Mouse (Mus musculus): ENCODE results near the gene Crybb3. TPM values are rescaled to one million over a fixed set of nuclear protein-coding genes. Genes with fewer than 3 reads are reported as not detected.
A peak's percentile ranks its signal among the peaks of the same experiment; 100 is the strongest.
"Not testable (repeated sequence)": the region's sequence is repeated elsewhere in the genome, so short reads cannot be mapped to it uniquely, and the experiment has no call there.

Crybb3 gene
- polyA plus RNA-seq, 1 experiment from 2014 or later, result 2.1 TPM

DNA sequence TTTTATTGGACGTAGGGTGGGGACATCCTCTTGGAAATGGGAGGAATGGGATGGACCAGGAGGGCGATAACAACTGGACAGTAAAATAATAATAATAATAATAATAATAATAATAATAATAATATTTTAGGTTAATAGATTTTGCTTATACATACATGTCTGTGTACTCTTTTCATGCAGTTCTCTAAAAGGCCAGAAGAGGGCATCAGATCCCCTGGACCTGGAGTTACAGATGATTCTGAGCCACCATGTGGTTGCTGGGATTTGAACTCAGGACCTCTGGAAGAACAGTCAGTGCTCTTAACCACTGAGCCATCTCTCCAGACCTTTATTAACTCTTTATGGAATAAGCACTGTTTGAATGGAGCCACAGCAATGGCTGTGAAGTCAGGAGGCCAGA is 28.3 kb upstream of the Crybb3 start:
- H3K4me1 ChIP-seq (ENCODE audit: control insufficient read depth, insufficient read depth, low read length); H3K27ac ChIP-seq (replicated peaks; ENCODE audit: low read depth, low read length); H3K9ac ChIP-seq (ENCODE audit: low read depth, low read length); H3K27me3 ChIP-seq (replicated peaks; ENCODE audit: control insufficient read depth, insufficient read depth, low read length); H3K9me3 ChIP-seq (ENCODE audit: control insufficient read depth, low read length); ATAC-seq (ENCODE audit: low read depth); H3K4me2 ChIP-seq (ENCODE audit: low read depth, low read length); H3K36me3 ChIP-seq (ENCODE audit: control insufficient read depth, insufficient read depth, low read length); H3K4me3 ChIP-seq (ENCODE audit: low read depth, low read length); DNase-seq (ENCODE audit: low spot score): not testable (repeated sequence)
- 87% methylated on average over 2 of the region's 2 CpGs for WGBS

DNA sequence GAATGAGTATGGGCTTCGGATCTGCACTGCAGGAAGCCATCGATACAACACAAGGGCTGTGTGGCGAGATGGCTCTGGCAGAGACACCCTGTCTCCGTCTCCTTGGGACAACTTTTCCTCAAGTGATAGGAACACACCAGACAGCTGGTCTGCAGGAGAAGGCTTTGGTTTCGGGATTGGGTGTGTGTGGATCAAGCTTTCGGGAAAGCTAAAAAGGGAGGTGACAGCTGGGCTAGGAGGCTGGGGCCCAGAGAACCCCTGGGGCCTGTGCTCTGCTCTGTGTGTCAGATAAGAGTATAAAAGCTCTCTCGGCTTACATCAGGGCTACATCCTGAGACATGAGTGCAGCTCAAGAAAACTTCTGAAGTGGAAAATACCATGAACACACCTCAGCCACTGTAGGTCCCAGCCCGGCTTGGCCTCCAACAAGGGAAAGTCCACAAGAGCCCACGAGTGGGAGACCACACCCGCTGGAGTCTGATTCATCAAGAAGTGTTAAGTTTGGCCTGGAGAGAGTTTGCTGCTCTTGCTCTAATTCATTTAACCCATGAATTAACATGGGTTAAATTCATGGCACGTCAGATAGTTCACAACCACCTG is 26.9 kb upstream of the Crybb3 start:
- 58% methylated on average over 11 of the region's 11 CpGs for WGBS
- ATAC-seq (ENCODE audit: low read depth) (peak; percentile 28; the same call in 1 of the 2 replicates), DNase-seq (ENCODE audit: low spot score) (peak; percentile 56)
- H3K4me3 ChIP-seq (ENCODE audit: low read depth, low read length), result no peak overlapping the region
- no peak overlapping the region for H3K4me2 ChIP-seq (ENCODE audit: low read depth, low read length)
- no peaks in the 10 kb centered on the region for H3K27me3 ChIP-seq (replicated peaks; ENCODE audit: control insufficient read depth, insufficient read depth, low read length)
- no peaks in the 10 kb centered on the region for H3K36me3 ChIP-seq (ENCODE audit: control insufficient read depth, insufficient read depth, low read length)
- no peaks in the 10 kb centered on the region for H3K4me1 ChIP-seq (ENCODE audit: control insufficient read depth, insufficient read depth, low read length)
- H3K9ac ChIP-seq (ENCODE audit: low read depth, low read length), result no peak overlapping the region
- no peak overlapping the region; the same call in 1 of the 2 replicates for H3K27ac ChIP-seq (replicated peaks; ENCODE audit: low read depth, low read length)
- no peaks in the 10 kb centered on the region for H3K9me3 ChIP-seq (ENCODE audit: control insufficient read depth, low read length)

DNA sequence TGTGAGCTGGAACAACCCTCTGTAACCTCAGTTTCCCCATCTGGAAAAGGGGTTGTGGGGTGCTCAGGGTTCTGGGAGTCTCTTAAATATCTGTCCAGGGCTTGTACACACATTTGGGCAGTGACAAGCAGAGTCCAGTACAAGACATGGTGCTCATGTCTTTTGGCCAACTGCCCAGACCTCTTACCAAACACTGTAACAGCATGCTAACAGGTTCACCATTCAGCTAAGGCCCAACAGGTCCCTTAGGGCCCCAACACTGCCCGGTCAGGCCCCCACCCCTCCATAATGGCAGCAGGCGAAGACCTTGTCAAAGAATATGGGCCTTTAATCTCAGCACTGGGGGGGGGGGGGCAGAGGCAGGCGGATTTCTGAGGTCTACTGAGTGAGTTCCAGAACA is 26.3 kb upstream of the Crybb3 start:
- no peaks in the 10 kb centered on the region for H3K36me3 ChIP-seq (ENCODE audit: control insufficient read depth, insufficient read depth, low read length)
- no peaks in the 10 kb centered on the region for H3K27me3 ChIP-seq (replicated peaks; ENCODE audit: control insufficient read depth, insufficient read depth, low read length)
- ATAC-seq (ENCODE audit: low read depth) (no peak), DNase-seq (ENCODE audit: low spot score) (no peak)
- H3K4me1 ChIP-seq (ENCODE audit: control insufficient read depth, insufficient read depth, low read length), result no peaks in the 10 kb centered on the region
- no peak overlapping the region for H3K4me2 ChIP-seq (ENCODE audit: low read depth, low read length)
- H3K27ac ChIP-seq (replicated peaks; ENCODE audit: low read depth, low read length), result no peak overlapping the region
- no peak overlapping the region for H3K9ac ChIP-seq (ENCODE audit: low read depth, low read length)
- no peak overlapping the region for H3K4me3 ChIP-seq (ENCODE audit: low read depth, low read length)
- WGBS, result 69% methylated on average over 2 of the region's 3 CpGs
- H3K9me3 ChIP-seq (ENCODE audit: control insufficient read depth, low read length), result no peaks in the 10 kb centered on the region

DNA sequence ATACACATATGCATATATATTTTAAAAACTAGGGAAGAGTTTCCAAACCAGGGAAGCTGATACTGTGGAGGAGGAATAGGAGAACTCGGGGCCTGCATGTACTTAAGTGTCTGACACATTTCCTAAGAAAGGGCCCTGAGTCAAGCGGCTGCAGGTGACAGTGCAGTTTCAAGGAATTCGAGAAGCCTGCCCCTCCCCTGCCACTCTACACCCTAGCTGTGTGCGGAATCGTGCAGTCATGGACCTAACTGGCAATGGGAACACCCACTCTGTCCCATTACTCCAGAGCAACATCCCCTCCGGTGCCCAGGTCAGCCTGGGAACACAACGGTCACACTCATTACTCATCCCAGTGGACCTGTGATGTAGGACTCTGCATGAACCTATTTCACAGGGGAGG is 25.2 kb upstream of the Crybb3 start:
- H3K27me3 ChIP-seq (replicated peaks; ENCODE audit: control insufficient read depth, insufficient read depth, low read length), result no peaks in the 10 kb centered on the region
- ATAC-seq (ENCODE audit: low read depth), result no peak; the same call in 1 of the 2 replicates
- no peak for DNase-seq (ENCODE audit: low spot score)
- H3K4me2 ChIP-seq (ENCODE audit: low read depth, low read length), result no peak overlapping the region
- H3K4me3 ChIP-seq (ENCODE audit: low read depth, low read length), result no peak overlapping the region
- H3K9ac ChIP-seq (ENCODE audit: low read depth, low read length), result no peak overlapping the region
- 56% methylated on average over 7 of the region's 7 CpGs for WGBS
- H3K27ac ChIP-seq (replicated peaks; ENCODE audit: low read depth, low read length), result no peak overlapping the region
- H3K4me1 ChIP-seq (ENCODE audit: control insufficient read depth, insufficient read depth, low read length), result no peaks in the 10 kb centered on the region
- no peaks in the 10 kb centered on the region for H3K36me3 ChIP-seq (ENCODE audit: control insufficient read depth, insufficient read depth, low read length)
- no peaks in the 10 kb centered on the region for H3K9me3 ChIP-seq (ENCODE audit: control insufficient read depth, low read length)

DNA sequence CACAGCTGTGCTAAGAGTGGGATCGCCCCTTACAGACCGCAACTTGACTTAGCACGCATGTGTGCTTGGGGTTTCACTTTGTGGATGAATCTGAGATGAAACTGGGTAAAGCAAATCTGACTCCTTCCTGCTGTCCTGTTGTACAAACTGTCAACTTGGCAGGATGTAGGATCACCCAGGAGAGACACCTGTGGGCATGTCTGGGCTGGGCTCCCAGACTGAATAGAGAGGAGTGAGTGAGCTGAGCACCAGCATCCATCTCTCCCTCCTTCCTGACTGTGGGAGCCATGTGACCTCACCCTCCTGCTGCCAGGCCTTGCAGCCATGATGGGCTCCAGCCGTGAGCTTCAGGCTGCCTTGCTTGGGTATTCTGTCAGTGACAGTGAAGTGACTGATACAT is 24.1 kb upstream of the Crybb3 start:
- 75% methylated on average over 4 of the region's 4 CpGs for WGBS

DNA sequence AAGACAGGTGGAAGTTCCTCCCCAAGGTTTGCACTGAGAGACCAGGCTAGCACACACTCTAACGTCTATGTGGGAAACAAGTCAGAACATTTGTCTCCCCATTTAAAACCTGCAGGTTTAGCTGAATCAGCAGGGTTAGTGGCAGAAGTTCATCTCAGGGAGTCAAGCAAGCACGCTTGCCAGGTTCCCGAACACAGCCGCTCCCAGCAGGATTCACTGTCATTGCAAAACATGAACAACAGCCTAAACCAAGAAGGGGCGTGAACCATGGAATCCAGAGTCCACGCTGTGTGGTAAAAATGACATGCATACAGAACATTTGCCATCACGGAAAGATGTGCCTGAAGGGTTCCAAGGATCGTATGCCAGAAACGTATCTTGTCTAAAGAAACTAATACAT is 23.7 kb upstream of the Crybb3 start:
- 79% methylated on average over 9 of the region's 9 CpGs for WGBS
- Histone ChIP-seq H3K27ac (replicated peaks; ENCODE audit: low read depth, low read length) (no peak overlapping the region), H3K36me3 (ENCODE audit: control insufficient read depth, insufficient read depth, low read length) (no peaks in the 10 kb centered on the region), H3K4me1 (ENCODE audit: control insufficient read depth, insufficient read depth, low read length) (no peaks in the 10 kb centered on the region), H3K4me3 (ENCODE audit: low read depth, low read length) (no peak overlapping the region), H3K9ac (ENCODE audit: low read depth, low read length) (no peak overlapping the region), H3K27me3 (replicated peaks; ENCODE audit: control insufficient read depth, insufficient read depth, low read length) (no peaks in the 10 kb centered on the region), H3K4me2 (ENCODE audit: low read depth, low read length) (no peak overlapping the region), H3K9me3 (ENCODE audit: control insufficient read depth, low read length) (no peaks in the 10 kb centered on the region)
- DNase-seq (ENCODE audit: low spot score), result peak; percentile 35
- no peak for ATAC-seq (ENCODE audit: low read depth)

More for the DNA sequence above, 24.1 kb upstream of the Crybb3 start:
- no peak overlapping the region for H3K4me3 ChIP-seq (ENCODE audit: low read depth, low read length)
- no peaks in the 10 kb centered on the region for H3K36me3 ChIP-seq (ENCODE audit: control insufficient read depth, insufficient read depth, low read length)
- no peak overlapping the region for H3K27ac ChIP-seq (replicated peaks; ENCODE audit: low read depth, low read length)
- H3K9ac ChIP-seq (ENCODE audit: low read depth, low read length), result no peak overlapping the region
- H3K4me2 ChIP-seq (ENCODE audit: low read depth, low read length), result no peak overlapping the region
- H3K4me1 ChIP-seq (ENCODE audit: control insufficient read depth, insufficient read depth, low read length), result no peaks in the 10 kb centered on the region
- H3K9me3 ChIP-seq (ENCODE audit: control insufficient read depth, low read length), result no peaks in the 10 kb centered on the region
- H3K27me3 ChIP-seq (replicated peaks; ENCODE audit: control insufficient read depth, insufficient read depth, low read length), result no peaks in the 10 kb centered on the region
- no peak for DNase-seq (ENCODE audit: low spot score)
- ATAC-seq (ENCODE audit: low read depth), result 0 out of 2 replicates have a peak, but pooled peaks have one; percentile 8

DNA sequence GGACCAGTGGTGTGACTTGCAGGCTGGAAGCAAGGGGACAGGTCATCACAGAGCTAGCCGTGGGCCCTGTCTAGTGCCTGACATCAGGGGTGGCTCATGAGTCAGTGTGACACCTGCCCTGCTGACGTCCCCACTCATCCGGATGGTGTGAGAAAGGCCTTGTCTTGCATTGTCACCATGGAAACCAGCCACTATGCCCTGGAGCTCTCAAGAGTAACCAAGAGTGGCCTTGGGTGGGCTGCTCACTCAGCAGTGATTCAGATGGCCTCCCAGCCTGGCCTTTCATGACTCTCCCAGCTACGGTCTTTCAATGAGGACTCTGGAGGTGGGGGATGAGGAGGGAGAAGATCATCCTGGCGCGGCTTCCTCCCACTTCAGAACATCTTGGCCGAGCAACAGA is 21.1 kb upstream of the Crybb3 start:
- Histone ChIP-seq H3K4me3 (ENCODE audit: low read depth, low read length) (no peak overlapping the region), H3K27ac (replicated peaks; ENCODE audit: low read depth, low read length) (no peak overlapping the region), H3K4me2 (ENCODE audit: low read depth, low read length) (no peak overlapping the region), H3K9me3 (ENCODE audit: control insufficient read depth, low read length) (no peaks in the 10 kb centered on the region), H3K27me3 (replicated peaks; ENCODE audit: control insufficient read depth, insufficient read depth, low read length) (no peaks in the 10 kb centered on the region), H3K4me1 (ENCODE audit: control insufficient read depth, insufficient read depth, low read length) (no peaks in the 10 kb centered on the region), H3K9ac (ENCODE audit: low read depth, low read length) (no peak overlapping the region), H3K36me3 (ENCODE audit: control insufficient read depth, insufficient read depth, low read length) (no peaks in the 10 kb centered on the region)
- DNase-seq (ENCODE audit: low spot score) (no peak), ATAC-seq (ENCODE audit: low read depth) (no peak)
- WGBS, result 77% methylated on average over 7 of the region's 7 CpGs

DNA sequence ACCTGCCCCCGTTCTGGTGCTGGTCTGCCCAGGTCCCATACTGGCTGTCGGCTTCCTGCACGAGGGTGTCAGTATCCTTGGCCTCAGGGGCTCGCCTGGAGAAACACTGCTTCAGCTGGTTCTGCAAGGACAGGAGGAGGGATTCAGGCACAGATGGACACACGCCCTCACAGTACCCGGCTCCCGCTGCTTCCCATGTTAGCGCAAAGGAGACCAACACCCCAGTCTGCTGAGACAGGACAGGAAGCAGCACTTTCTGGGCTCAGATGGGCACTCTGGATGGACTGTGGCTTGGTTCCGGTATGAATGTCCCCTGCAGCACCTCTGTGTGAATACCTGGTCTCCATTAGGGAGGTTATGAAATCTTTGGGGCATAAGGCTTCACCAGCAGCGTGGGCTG is 20.1 kb upstream of the Crybb3 start:
- Histone ChIP-seq H3K9me3 (ENCODE audit: control insufficient read depth, low read length) (no peaks in the 10 kb centered on the region), H3K36me3 (ENCODE audit: control insufficient read depth, insufficient read depth, low read length) (no peaks in the 10 kb centered on the region), H3K4me2 (ENCODE audit: low read depth, low read length) (no peak overlapping the region), H3K27ac (replicated peaks; ENCODE audit: low read depth, low read length) (no peak overlapping the region), H3K9ac (ENCODE audit: low read depth, low read length) (no peak overlapping the region), H3K4me3 (ENCODE audit: low read depth, low read length) (no peak overlapping the region), H3K27me3 (replicated peaks; ENCODE audit: control insufficient read depth, insufficient read depth, low read length) (no peaks in the 10 kb centered on the region), H3K4me1 (ENCODE audit: control insufficient read depth, insufficient read depth, low read length) (no peaks in the 10 kb centered on the region)
- ATAC-seq (ENCODE audit: low read depth) (no peak), DNase-seq (ENCODE audit: low spot score) (no peak)
- WGBS, result 78% methylated on average over 10 of the region's 10 CpGs

DNA sequence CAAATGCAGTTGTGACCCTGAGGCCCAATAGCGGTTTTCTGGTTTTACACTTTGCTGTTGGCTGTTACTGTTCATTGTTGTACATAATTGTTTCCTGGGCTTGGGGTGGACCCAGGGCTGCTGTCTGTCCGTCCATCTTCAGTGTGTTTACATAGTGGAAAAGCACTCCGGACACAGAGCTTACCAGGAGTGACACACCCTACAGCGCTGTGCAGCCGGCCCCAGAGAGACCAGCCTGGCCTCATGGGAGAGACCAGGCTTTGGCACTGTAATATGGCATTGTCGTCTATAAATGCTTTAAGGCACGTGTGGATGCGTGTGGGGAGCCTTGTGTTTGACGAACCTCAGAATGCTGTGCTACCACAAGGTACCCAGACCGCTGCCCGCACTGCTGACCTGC is 19.0 kb upstream of the Crybb3 start:
- H3K9me3 ChIP-seq (ENCODE audit: control insufficient read depth, low read length), result no peaks in the 10 kb centered on the region
- no peak overlapping the region for H3K4me3 ChIP-seq (ENCODE audit: low read depth, low read length)
- ATAC-seq (ENCODE audit: low read depth), result no peak
- no peak overlapping the region for H3K27ac ChIP-seq (replicated peaks; ENCODE audit: low read depth, low read length)
- H3K4me1 ChIP-seq (ENCODE audit: control insufficient read depth, insufficient read depth, low read length), result no peaks in the 10 kb centered on the region
- H3K4me2 ChIP-seq (ENCODE audit: low read depth, low read length), result no peak overlapping the region
- WGBS, result 78% methylated on average over 11 of the region's 11 CpGs
- no peak overlapping the region for H3K9ac ChIP-seq (ENCODE audit: low read depth, low read length)
- no peak for DNase-seq (ENCODE audit: low spot score)
- H3K27me3 ChIP-seq (replicated peaks; ENCODE audit: control insufficient read depth, insufficient read depth, low read length), result no peaks in the 10 kb centered on the region
- no peaks in the 10 kb centered on the region for H3K36me3 ChIP-seq (ENCODE audit: control insufficient read depth, insufficient read depth, low read length)
